Mouse (Mus musculus) neural tube, embryonic 15.5 days (tissue): ENCODE results near the gene Emilin1. TPM values are rescaled to one million over a fixed set of nuclear protein-coding genes. Genes with fewer than 3 reads are reported as not detected.
A peak's percentile ranks its signal among the peaks of the same experiment; 100 is the strongest.

Source experiments
- ATAC-seq: fragments of 200-750 bp; cut with Nextera tagmentation; 2 replicates; pipeline ENCODE4 v1.8.0; 2017; ENCODE audit warnings: mild to moderate bottlenecking, moderate TSS enrichment, moderate library complexity; ENCODE audit not compliant: low FRiP score
- H3K27ac ChIP-seq: fragments of 300-500 bp; sonication (generic); replicated peaks from 2 replicates; pipeline ENCODE4 v1.5.1; 2015; ENCODE audit warnings: mild to moderate bottlenecking, inconsistent platforms
- H3K27me3 ChIP-seq: fragments of 300-500 bp; sonication (generic); replicated peaks from 2 replicates; pipeline ENCODE4 v1.6.1; 2015; ENCODE audit warnings: inconsistent platforms
- H3K36me3 ChIP-seq: fragments of 300-500 bp; sonication (generic); 2 replicates; pipeline ENCODE4 v1.6.1; 2015; ENCODE audit warnings: inconsistent platforms
- H3K4me1 ChIP-seq: fragments of 300-500 bp; sonication (generic); 2 replicates; pipeline ENCODE4 v1.6.1; 2015; ENCODE audit warnings: inconsistent platforms
- H3K4me2 ChIP-seq: fragments of 300-500 bp; sonication (generic); 2 replicates; pipeline ENCODE4 v1.6.1; 2015; ENCODE audit warnings: inconsistent platforms, mild to moderate bottlenecking, moderate library complexity
- H3K4me3 ChIP-seq: fragments of 300-500 bp; sonication (generic); replicated peaks from 2 replicates; pipeline ENCODE4 v1.5.1; 2015; ENCODE audit warnings: mild to moderate bottlenecking, inconsistent platforms
- H3K9ac ChIP-seq: fragments of 300-500 bp; sonication (generic); replicated peaks from 2 replicates; pipeline ENCODE4 v1.6.1; 2015; ENCODE audit warnings: mild to moderate bottlenecking, inconsistent platforms
- H3K9me3 ChIP-seq: fragments of 300-500 bp; sonication (generic); replicated peaks from 2 replicates; pipeline ENCODE4 v1.6.1; 2016; ENCODE audit warnings: inconsistent platforms
- WGBS: fragments of 180-500 bp; shearing (Covaris S2); methylation state at CpG from one replicate; pipeline ENCODE4 v1.1.7; 2015; ENCODE audit warnings: mixed read lengths; 5-methylcytosine and 5-hydroxymethylcytosine counted together
- polyA plus RNA-seq: library from polyadenylated mRNA; unstranded; fragments of >200 nt; fragmentation: Nextera tagmentation; extraction: Ambion mirVana; gene quantifications from 2 replicates; pipeline ENCODE4 v1.2.1, GENCODE M21; 2015

Gene Emilin1
- polyA plus RNA-seq, 1 experiment from 2014 or later, result 24.5 TPM

DNA sequence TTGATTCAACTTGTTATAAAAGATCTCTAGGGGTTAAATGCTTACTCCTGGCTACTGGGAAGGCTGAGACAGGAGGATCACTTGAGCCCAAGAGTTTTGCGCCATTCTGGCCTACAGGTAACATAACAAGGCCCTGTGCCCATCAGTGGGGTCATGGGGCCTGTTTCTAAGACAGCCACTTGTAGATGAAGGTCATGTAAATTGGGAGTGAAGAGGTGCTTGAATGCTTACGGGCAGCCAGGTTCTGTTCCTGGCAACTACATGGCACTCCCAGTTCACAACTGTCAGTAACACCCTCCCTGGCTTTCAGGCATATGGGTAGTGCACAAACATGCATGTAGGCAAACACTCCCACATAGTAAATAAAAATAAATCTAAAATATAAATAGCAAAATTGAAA lies 37.7 kb downstream of the Emilin1 start:
- Histone ChIP-seq H3K36me3 (peaks cover 37% of the 10 kb centered on the region), H3K27ac (no peak overlapping the region), H3K4me1 (peaks cover 24% of the 10 kb centered on the region), H3K4me2 (peak overlapping the region; percentile 88), H3K27me3 (no peaks in the 10 kb centered on the region; the same call in 1 of the 2 replicates), H3K9ac (no peak overlapping the region), H3K9me3 (no peaks in the 10 kb centered on the region), H3K4me3 (no peak overlapping the region)
- no peak for ATAC-seq
- 92% methylated on average over 2 of the region's 2 CpGs for WGBS

DNA sequence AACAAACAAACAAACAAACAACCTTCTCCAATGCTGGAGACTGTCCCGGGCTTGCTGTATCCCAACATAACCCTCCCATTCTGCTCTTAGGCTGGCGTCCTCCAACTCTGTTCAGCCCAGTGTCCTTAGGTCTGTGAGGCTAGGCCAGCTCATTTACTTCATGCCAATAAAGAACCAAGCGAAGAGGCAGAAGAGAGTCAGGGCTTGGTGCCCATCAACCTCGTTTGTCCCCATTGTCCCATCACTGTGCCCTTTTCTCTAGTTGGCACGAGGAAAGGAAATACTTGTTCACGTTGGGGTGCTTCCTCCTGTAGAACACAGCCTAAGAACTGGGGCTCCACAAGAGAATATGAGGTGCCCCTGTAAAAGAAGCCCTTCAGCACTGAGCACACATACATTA lies 38.5 kb downstream of the Emilin1 start:
- H3K4me3 ChIP-seq, result no peak overlapping the region
- H3K36me3 ChIP-seq, result peaks cover 40% of the 10 kb centered on the region
- 79% methylated on average over 6 of the region's 6 CpGs for WGBS

GRCm38 (mm10) chr5:30952551-30952950 lies 39.3 kb downstream of the Emilin1 start:
- no peak for ATAC-seq
- no peak overlapping the region for H3K4me2 ChIP-seq
- H3K9ac ChIP-seq, result no peak overlapping the region
- 88% methylated on average over 5 of the region's 5 CpGs for WGBS
- H3K36me3 ChIP-seq, result peaks cover 42% of the 10 kb centered on the region
- H3K27ac ChIP-seq, result no peak overlapping the region
- peaks cover 25% of the 10 kb centered on the region for H3K4me1 ChIP-seq
- no peaks in the 10 kb centered on the region; the same call in 1 of the 2 replicates for H3K27me3 ChIP-seq
- H3K4me3 ChIP-seq, result no peak overlapping the region
- H3K9me3 ChIP-seq, result no peaks in the 10 kb centered on the region

More for the DNA sequence above, 38.5 kb downstream of the Emilin1 start:
- Histone ChIP-seq H3K27me3 (no peaks in the 10 kb centered on the region; the same call in 1 of the 2 replicates), H3K27ac (no peak overlapping the region), H3K4me1 (peaks cover 22% of the 10 kb centered on the region), H3K9me3 (no peaks in the 10 kb centered on the region), H3K4me2 (no peak overlapping the region), H3K9ac (no peak overlapping the region)
- ATAC-seq, result no peak

GRCm38 (mm10) chr5:30954065-30954464 lies 40.9 kb downstream of the Emilin1 start:
- Histone ChIP-seq H3K4me1 (peaks cover 36% of the 10 kb centered on the region), H3K27ac (no peak overlapping the region), H3K27me3 (no peaks in the 10 kb centered on the region), H3K36me3 (peaks cover 51% of the 10 kb centered on the region), H3K4me2 (no peak overlapping the region), H3K9me3 (no peaks in the 10 kb centered on the region), H3K9ac (no peak overlapping the region), H3K4me3 (no peak overlapping the region)
- ATAC-seq, result no peak
- WGBS, result 88% methylated on average over 6 of the region's 6 CpGs

GRCm38 (mm10) chr5:30954556-30954955 lies 41.4 kb downstream of the Emilin1 start:
- no peaks in the 10 kb centered on the region for H3K27me3 ChIP-seq
- no peak overlapping the region for H3K27ac ChIP-seq
- no peaks in the 10 kb centered on the region for H3K9me3 ChIP-seq
- peaks cover 51% of the 10 kb centered on the region for H3K36me3 ChIP-seq
- peaks cover 36% of the 10 kb centered on the region for H3K4me1 ChIP-seq
- 94% methylated on average over 9 of the region's 9 CpGs for WGBS
- H3K4me2 ChIP-seq, result no peak overlapping the region
- H3K9ac ChIP-seq, result no peak overlapping the region
- no peak for ATAC-seq
- H3K4me3 ChIP-seq, result no peak overlapping the region

- WGBS, result 94% methylated on average over 6 of the region's 6 CpGs
- no peak overlapping the region for H3K9ac ChIP-seq
- no peak overlapping the region for H3K4me3 ChIP-seq
- peaks cover 51% of the 10 kb centered on the region for H3K36me3 ChIP-seq
- no peaks in the 10 kb centered on the region for H3K27me3 ChIP-seq
- peaks cover 31% of the 10 kb centered on the region for H3K4me1 ChIP-seq
- H3K4me2 ChIP-seq, result no peak overlapping the region
- ATAC-seq, result no peak
- H3K27ac ChIP-seq, result no peak overlapping the region
- H3K9me3 ChIP-seq, result no peaks in the 10 kb centered on the region
Measured at GRCm38 (mm10) chr5:30955751-30956150, 42.5 kb downstream of the Emilin1 start.

GRCm38 (mm10) chr5:30957891-30958290 lies 44.7 kb downstream of the Emilin1 start:
- H3K4me2 ChIP-seq, result peak overlapping the region; percentile 75
- H3K4me3 ChIP-seq, result no peak overlapping the region
- H3K27me3 ChIP-seq, result 0 out of 2 replicates have a peak, but pooled peaks cover 4% of the 10 kb centered on the region
- H3K27ac ChIP-seq, result no peak overlapping the region
- peaks cover 44% of the 10 kb centered on the region for H3K36me3 ChIP-seq
- no peak overlapping the region for H3K9ac ChIP-seq
- H3K4me1 ChIP-seq, result peaks cover 29% of the 10 kb centered on the region
- ATAC-seq, result no peak
- 93% methylated on average over 6 of the region's 6 CpGs for whole genome bisulfite sequencing
- H3K9me3 ChIP-seq, result no peaks in the 10 kb centered on the region

DNA sequence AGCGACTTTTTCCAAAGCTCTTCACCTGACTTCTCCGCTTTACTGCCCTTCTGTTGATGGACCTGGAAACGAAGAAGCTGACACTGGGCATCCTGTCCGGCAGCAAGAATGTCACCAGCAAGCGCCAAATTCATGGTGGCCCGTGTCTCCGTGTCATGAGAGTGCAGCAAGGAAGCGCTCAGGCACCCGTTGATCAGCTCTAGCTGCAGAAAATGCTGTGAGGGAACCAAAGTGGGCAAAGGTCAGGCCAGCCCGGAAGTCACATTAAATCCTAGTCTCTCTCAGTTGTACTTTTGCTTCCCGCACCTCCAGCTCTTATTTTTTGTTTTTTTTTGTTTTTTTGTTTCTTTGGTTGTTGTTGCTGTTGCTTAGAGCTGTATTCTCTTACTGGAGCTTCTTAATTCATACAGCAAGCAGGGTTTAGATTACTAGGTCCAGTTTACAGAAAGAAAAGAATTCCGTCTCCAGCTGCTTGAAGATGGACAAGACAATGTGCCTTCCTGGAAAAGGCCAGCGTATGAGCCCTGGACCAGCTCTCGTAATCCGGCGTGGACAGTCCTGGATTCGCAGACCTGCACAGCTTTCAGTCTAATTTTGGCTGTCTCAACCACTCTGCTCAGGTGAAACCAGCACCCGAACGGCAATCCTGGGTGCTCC lies 46.1 kb downstream of the Emilin1 start:
- no peak; the same call in 1 of the 2 replicates for ATAC-seq
- Histone ChIP-seq H3K4me2 (peak overlapping the region; percentile 75), H3K4me3 (peak overlapping the region; percentile 90), H3K4me1 (peaks cover 29% of the 10 kb centered on the region), H3K27ac (peak overlapping the region; percentile 90), H3K36me3 (peaks cover 30% of the 10 kb centered on the region), H3K27me3 (peaks cover 4% of the 10 kb centered on the region), H3K9me3 (no peaks in the 10 kb centered on the region), H3K9ac (peak overlapping the region; percentile 85)
- WGBS, result 40% methylated on average over 19 of the region's 19 CpGs

DNA sequence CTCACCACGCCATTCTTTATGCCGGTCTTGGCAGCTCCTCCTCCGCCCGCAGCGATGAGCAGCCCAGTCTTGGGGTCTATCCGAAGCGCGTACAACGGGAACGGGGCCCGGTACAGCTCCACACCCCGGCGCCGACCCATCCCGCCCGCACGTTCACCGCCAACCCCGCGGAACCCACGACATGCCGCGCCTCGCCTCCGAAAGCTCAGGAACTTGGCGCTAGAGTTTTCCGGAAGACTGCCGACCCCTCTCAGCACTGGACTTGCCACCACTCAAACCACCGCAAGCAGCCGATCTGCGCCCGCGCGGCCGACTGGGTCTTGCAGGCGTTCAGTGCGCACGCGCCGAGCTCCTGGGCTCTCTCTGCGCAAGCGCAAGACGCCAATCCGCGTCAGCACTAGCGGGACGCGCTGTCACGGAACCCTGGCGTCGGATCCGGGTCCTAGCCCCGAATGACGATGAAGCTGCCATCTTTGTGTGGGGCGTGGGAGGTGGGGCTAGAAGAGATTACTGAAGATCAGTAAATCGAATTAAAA lies 46.8 kb downstream of the Emilin1 start, which contains the start of gene Preb:
TSS of gene Preb (minus strand) at position 396 of the 536 bp plus-strand sequence.
- WGBS, result under 1% methylated on average over 56 of the region's 56 CpGs
- Histone ChIP-seq H3K4me3 (peak within 1 kb of the TSS; percentile 90), H3K27me3 (peaks cover 4% of the 10 kb centered on the region), H3K27ac (peak within 1 kb of the TSS; percentile 90), H3K9me3 (no peaks in the 10 kb centered on the region), H3K4me2 (peak within 1 kb of the TSS; percentile 75), H3K36me3 (peaks cover 23% of the 10 kb centered on the region), H3K9ac (peak within 1 kb of the TSS; percentile 85), H3K4me1 (peaks cover 29% of the 10 kb centered on the region)
- ATAC-seq, result peak; percentile 96

GRCm38 (mm10) chr5:30960814-30961213 lies 47.6 kb downstream of the Emilin1 start:
- Histone ChIP-seq H3K9me3 (no peaks in the 10 kb centered on the region), H3K4me3 (peak overlapping the region; percentile 90), H3K4me1 (peaks cover 29% of the 10 kb centered on the region), H3K4me2 (peak overlapping the region; percentile 75), H3K9ac (no peak overlapping the region), H3K36me3 (peaks cover 15% of the 10 kb centered on the region), H3K27ac (peak overlapping the region; percentile 90), H3K27me3 (peaks cover 4% of the 10 kb centered on the region)
- no peak for ATAC-seq
- WGBS, result 81% methylated on average over 2 of the region's 2 CpGs

GRCm38 (mm10) chr5:30961545-30962505 lies 48.6 kb downstream of the Emilin1 start:
- 79% methylated on average over 10 of the region's 10 CpGs for WGBS
- H3K27me3 ChIP-seq, result peaks cover 4% of the 10 kb centered on the region
- H3K36me3 ChIP-seq, result peaks cover 12% of the 10 kb centered on the region

More at GRCm38 (mm10) chr5:30961545-30962505, 48.6 kb downstream of the Emilin1 start:
- Histone ChIP-seq H3K9ac (no peak overlapping the region), H3K4me2 (no peak overlapping the region), H3K27ac (no peak overlapping the region), H3K9me3 (no peaks in the 10 kb centered on the region), H3K4me3 (no peak overlapping the region), H3K4me1 (peaks cover 29% of the 10 kb centered on the region)
- no peak for ATAC-seq
